Mouse (Mus musculus) heart, adult 18-20 months (tissue): ENCODE results near the gene Slpi. TPM values are rescaled to one million over a fixed set of nuclear protein-coding genes. Genes with fewer than 3 reads are reported as not detected.
A peak's percentile ranks its signal among the peaks of the same experiment; 100 is the strongest.

Experiments used
- DNase-seq, 2 experiments: peaks; one replicate each; pipeline ENCODE4 v3.0.0; 2021 to 2022; ENCODE audit warnings: mixed read lengths in 1 of 2
- total RNA-seq, 2 experiments: library from RNA; stranded (reverse); gene quantifications; 2 replicates each; pipeline ENCODE4 v1.2.3; 2021

The Slpi gene
- total RNA-seq, 2 experiments from 2014 or later = 12.2 to 21.3 TPM

DNA sequence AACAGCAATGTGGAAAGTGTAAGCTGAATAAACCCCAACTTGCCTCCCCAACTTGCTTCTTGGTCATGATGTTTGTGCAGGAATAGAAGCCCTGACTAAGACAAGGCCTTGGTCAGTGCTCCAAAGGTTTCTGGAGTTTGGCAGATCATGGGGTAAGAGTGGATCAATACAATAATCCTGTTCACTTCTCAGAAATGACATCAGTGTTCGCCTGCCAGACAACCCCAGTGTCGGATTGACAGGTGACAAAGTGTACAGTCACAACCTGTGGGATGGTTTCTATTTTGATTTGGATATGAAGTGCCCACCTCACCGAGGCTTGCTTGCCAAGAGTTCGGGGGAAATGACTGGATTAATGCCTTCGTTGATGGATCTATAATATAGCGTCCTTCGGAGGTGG lies 32.4 kb upstream of the Slpi start:
- no peak for DNase-seq

DNA sequence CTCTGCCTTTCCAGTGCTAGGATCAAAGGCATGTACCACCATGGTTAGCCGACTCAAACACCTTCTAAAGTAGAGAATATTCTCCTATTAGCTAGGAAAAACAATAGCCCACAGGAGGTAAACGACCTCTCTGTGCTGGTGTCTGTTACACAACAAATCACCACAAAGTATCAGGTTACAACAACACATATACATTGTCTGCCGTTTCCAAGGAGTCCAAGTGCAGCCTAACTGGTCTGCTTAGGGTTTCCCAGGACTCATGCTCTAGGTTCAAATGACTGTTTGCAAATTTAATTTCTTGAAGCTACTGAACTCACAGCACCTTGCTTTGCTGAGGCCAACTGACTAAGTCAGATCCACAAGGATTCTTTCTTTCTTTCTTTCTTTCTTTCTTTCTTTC lies 30.6 kb upstream of the Slpi start:
- no peak for DNase-seq

DNA sequence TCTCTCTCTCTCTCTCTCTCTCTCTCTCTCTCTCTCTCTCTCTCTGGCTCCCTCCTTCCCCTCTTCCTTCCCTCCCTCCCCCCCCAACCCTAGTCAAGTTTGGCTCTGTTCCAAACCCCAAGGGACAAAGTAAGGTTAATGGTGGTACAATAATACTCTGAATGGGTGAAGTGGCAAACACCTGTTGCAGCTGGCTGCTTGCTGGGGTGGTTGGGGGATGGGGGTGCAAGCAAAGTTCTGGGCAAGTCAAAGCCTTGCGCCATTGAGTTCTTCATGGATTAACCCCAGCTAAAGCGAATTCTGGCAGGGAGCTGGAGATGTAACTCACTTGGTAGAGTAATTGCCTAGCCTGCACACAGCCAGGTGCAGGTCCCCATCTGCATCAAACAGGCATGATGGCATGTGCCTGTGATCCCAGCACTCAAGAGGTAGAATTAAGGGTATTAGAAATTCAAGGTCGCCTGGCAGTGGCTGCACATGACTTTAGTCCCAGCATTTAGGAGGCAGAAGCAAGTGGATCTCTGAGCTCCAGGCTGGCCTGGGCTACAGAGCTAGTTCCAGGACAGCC lies 29.5 kb upstream of the Slpi start:
- no peak for DNase-seq

DNA sequence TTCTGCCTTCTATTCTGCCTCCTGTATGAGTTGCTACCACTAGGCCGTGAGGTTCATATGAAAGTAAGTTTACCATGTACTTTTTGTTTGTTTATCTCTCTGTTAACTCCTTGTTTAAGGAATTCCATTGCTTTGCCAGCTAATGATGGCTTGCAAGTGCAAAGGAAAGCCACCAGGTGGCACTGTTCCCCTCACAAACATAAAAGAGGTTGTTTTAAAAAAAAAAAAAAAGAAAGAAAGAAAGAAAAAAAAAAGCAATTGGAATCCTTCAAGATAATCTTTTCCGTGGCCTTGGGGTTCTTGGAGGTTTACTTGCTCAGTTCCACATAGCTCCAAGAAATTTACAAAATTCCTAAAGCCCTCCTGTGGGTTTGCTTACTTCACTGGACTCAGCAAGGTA lies 28.3 kb upstream of the Slpi start:
- DNase-seq = peak in 1 of 2 experiments; percentile 65

DNA sequence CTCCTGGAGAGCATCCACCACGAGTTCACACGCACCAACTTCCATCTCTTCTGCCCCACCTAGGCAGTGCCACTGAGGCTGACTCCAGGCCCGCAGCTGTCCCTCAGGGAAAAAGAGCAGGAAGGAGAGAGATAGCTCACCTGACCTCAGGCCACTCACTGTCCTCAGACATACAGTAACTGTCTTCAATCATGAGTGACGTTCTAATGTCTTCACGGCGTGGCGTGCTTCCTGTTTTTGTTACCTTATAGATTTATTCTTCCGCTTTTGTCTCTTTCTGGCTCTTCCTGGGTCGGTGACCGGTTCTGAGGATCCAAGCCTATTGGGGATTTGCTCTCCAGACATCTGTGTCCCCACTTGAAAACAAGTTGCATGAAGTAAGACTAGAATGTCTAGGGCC lies 25.7 kb upstream of the Slpi start:
- DNase-seq = no peak

DNA sequence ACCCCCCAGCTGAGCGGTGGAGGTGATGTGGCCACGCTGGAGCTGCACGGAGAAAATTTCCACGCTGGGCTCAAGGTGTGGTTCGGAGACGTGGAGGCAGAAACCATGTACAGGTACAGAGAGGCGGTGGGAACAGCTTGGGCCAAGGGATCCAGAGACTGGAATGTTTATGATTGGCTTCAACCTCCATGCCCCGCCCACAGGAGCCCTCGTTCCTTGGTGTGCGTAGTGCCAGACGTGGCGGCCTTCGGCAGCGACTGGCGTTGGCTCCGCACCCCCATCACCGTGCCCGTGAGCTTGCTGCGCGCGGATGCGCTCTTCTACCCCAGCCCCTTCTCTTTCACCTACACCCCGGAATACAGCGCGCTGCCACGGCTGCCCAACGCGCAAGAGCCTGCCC lies 25.3 kb upstream of the Slpi start:
- no peak for DNase-seq

DNA sequence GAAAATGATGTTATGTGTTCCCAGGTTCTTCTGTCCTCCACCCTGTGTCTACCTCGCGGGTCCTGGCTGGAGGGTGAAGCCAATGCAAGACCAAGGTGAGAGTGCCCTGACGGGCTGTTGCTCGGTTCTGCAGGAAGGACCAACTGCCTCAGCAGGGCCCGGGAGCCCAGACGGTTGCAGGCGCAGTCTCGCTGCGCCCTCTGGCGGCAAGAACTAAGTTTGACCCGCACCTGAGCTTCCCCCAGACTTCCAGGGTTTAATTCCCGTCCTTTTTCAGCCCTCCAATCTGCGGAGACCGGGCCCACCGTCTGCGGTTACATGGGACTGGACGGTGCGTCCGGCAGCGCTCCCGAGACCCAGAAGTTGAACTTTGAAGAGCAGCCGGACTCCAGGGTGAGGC lies 18.8 kb upstream of the Slpi start:
- peak; percentile 63 to 75 for DNase-seq

DNA sequence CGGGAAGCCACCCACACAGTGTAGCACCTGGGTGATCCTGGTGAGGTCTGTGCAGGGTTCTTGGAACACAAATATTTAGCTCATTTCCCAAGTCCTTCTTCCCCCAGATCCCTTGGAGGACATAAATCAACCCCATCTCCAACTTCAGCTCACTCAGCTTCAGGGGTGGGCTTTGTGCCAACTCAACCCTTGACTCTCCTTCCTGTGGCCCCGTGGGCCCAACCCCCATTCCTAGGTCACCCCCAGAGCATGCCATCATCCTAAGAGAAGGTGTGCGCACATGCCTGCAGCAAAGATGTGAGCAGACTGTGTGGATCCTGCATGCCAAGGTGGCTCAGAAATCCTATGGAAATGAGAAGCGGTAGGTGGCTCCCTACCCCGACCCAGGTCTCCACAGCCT lies 16.6 kb upstream of the Slpi start:
- no peak for DNase-seq

DNA sequence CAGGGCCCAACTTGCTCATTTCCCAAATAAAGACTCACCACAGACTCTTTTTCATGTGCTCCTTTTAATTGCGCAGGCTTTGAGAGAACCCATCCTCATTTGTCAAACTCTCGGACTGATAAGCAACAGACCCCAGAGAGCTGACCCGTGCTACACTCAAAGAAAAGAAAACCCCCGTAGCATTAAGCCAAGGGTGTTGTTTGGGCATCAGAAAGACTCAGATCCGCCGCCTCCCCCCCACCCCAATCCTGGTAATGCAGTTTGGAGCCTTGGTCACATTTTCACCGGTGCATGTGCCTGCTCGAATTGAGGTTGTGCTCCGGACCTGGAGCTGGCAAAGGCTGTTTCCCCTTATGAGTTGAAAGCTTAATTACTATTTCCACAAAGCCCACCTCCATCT lies 16.2 kb upstream of the Slpi start, which contains the start of gene Matn4:
Matn4 (minus strand) TSS at position 101 of the 400 bp plus-strand sequence.
- no peak for DNase-seq

DNA sequence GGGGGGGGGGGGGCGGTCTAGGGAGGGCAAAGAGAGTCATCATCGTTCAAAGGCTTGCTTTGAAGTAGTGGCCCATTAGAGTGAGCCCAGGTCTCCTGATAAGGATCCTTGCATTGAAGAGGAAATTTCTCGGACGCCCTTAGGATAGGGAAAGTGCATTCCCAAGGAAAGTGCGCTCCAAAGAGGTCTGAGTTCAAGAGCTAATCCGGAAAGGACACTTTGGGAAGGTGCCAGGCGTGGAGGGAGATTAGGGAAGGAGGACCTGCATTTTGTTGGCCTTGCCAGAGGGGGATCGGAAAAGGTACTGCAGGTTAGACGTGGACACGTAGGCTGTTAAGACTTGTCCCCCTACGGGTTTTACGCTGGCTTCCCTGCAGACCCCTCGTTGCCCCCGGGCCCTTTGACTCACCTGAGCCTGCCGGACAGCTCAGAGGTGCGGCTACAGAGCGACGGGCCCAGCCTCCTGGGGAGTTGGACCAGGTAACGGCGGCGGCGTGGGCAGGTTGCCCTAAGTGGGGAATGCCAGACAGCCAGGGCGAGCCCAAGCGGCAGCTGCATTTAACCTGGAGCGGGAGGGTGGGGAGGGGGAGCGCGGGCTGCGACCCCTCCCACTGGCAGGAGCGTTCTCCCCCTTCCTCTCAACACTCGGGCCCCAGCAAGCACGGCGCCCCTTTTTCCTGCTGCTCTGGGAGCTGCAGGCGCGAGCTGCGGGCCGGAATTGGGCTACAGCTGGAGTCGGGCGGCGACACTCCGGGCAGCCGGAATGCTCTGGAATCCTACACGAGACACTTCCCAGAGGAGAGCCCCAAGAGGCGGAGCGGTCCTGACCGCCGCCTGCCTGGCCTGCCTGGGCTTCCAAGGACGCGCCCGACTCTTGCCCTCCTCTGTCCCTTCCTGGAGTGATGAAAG lies 15.4 kb upstream of the Slpi start:
- DNase-seq = peak; percentile 70 to 72

DNA sequence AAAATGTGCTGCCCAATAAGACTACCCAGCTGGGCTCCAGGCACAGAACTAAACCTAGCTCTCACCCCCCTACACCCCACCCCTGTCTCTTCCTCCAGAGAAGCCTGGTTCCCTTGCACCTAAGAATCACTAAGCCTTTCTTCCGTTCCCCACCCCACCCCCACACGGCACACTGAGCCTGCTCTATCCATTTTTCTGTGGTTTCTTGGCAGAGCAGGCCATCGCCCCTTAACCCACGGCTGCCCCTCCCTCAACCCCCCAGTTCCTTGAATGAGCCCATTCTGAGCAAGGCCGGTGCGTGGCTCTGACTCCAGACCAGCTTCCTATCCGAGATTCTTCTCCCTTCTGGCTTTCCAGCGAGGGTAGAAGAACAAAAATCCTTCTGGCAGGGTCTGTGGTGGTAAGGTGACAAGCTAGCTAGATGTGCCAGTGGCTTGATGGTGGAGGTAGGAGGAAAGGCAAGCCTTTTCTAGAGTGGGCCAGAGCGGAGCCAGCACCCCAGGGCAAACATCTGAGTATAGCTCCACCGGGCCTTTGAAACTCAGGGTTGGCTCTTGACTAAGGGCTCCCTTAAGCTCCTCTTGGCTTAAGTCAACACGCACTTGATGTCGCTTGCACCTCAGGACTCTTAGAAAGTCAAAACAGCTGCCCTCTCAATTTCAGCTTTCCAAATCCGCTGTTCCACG lies 14.6 kb upstream of the Slpi start:
- no peak for DNase-seq

DNA sequence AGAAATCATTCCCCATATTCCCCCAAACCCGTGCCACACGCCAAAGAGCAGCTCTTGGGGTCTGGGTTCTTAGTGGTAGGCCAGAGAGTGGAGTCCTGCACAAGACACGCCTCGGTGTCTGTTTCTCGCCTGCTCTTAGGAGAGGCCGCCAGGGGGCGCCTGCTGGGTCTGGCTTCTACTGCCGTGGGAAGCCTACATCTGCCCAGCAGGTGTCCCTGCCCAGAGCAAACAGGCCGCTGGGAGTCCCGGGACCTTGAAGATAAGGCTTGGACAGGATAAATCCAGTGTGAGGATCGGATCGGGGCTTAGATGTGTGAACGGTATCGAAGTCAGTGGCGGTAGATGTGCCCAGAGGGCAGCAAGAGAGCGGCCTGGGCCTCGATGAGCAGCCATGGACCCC lies 14.0 kb upstream of the Slpi start, which contains the start of gene Rbpjl:
Rbpjl (plus strand) TSS at position 236 of the 400 bp plus-strand sequence.
- peak; percentile 62 to 78 for DNase-seq

DNA sequence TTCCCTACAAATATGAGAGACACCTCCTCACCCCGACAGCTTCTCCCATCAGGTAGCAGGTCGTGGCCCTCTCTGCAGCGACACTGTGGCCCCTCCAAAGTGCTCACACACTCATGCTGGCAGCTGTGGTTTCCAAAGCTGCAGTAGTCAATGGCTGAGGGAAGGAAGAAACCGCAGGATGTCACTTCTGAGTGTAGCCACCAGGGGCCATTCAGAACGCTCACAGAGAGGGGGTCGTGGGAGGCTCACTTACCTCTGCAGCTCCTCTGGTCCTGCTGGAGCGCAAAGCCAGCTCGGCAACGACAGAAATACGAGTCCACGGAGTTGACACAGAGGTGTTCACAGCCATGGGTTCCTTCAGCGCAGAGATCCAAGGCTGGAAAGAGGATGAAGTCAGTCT lies 8.0 kb upstream of the Slpi start:
- DNase-seq = no peak

DNA sequence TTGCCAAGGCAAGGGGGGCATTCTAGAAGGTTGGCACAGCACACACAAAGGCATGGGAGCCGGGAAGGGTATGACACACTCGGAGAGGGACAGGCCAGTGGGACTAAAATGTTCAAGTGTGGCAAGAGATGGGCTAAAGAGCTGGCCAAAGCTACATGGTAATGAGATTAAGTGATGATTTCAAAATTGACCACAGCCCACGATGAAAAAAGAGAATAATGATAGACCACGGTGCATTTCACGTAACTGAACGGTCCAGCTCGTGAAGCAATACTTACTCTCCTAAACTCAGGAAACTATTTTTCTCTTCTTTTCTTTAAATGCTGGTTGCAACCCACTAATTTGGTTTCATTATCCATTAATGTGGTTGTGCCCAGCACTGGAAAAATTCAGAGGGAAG lies 7.2 kb upstream of the Slpi start:
- no peak for DNase-seq

DNA sequence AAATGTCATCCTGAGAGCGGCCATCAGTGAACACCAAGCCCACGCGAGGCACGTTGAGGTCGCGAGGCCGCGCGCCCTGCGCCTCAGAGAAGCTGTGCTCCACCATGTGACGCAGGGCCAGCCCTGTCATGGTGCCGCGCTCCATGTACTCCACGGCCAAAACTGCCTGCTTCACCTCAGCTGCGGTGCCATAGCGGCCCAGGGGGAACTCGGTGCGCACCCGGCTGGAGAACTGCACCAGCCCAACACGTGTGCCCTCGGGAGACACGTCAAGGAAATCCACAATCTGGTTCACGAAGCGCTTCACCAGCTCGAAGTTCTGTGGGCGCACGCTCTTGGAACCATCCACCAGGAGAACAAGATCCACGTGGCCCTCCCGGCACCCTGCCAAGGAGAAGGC lies 4.2 kb upstream of the Slpi start:
- DNase-seq = no peak

DNA sequence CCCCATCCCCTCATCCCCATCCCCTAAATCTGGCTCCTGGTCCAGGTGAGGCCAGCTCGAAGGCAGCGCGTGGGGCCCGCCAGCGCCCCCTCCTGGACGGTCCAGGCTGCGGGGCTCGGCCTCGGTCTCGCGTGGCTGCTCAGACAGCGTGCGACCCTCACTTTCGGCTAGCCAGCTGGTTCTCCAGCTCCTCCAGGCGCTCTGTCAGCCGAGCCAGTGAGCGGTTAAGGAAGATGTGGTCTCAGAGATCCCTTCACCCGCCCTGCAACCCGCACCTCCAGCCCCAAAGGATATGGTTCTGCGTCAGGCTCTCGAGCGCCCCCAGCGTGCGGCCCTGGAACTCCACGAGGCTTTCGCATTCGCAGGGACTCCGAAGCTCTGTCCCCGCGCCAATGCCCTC lies 604 bp upstream of the Slpi start:
- peak; percentile 68 to 88 for DNase-seq

DNA sequence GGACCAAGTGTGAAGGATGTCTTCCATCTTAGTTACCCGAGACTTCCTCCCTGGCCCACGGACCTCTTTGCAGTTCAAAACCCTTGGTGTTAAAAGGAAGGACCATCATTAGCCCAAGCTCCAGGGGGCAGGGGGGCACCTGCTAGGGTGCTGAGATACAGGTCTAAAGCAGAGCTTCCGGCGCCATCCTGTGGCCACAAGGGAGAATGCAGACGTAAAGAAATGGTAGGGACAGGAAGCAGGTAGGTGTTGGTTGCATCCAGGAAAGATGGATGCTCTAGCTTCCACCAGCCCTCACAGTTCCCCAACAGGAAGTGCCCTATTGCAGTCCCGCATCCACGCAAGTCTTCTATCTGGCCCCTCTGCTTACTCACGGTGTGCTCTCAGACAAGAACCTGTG lies 1.9 kb downstream of the Slpi start:
- DNase-seq = no peak

DNA sequence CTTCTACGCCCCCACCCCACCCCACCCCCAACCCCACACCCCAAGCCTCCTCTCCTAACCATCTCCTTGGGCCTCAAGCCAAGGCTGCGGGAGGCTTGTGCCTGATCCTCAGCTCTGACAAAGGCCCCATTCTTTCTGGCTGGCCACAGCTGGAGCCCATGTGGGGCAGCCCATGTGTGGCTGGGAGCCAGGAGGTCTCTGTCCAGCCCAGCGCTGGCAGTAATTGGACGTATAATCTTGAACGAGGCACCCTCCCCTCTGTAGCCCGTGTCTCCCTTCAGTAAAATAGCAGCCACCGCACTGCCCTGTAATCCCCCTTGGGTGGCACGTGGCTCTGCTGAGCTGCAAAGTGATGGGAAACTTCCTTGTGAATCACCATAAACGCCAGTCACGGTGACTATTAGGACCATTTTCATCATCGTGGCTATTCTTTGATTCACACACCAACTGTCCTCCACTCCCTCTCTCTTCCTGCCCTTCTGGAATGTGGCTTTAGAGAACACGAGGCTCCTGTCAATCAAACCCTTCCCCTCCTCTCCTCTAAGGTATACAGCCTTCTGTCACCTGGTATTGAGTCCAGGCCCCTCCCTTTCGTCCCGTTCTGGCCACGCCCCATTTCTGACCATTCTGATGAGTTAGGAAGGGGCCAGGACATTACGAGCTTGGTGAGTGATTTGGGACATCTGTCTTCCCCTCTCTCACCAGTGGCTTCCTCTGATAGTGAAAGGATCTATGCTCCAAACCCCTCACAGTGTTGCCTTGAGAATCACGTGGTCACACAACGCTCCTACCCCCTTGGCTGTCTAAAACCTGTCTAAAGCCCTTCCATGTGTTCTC lies 2.8 kb downstream of the Slpi start:
- DNase-seq = no peak

DNA sequence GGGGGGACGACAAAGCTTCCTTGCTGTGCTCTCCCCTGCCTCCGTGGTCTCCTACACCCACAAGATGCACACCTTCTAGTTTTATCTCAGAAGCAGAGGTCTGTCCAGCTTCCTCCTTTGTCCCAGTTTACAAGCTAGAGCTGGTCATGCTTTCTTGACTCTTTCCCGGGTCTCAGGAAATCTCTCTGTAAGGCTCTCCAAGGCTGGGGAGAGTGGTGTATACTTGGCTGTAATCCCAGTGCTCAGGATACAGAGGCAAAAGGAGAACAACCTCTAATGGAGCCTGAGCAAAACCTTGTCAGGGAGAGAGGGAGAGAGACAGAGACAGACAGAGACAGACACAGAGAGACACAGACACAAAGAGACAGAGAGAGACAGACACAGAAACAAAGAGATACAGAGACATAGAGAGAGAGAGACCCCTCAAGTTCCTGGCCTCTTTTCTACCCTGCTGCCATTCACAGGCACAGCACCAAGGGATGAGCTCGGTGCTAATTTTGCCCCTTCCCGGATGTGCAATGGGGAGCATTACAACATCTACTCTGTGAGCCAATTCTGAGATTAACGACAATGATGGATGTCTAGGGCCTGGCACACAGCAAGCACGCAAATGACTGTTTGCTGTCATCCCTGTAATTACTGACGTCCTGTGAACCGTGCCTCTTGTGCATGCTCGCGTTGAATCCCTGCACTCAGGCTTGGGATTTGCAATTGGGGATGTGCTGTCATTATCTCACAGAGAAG lies 5.1 kb downstream of the Slpi start:
- DNase-seq = no peak

DNA sequence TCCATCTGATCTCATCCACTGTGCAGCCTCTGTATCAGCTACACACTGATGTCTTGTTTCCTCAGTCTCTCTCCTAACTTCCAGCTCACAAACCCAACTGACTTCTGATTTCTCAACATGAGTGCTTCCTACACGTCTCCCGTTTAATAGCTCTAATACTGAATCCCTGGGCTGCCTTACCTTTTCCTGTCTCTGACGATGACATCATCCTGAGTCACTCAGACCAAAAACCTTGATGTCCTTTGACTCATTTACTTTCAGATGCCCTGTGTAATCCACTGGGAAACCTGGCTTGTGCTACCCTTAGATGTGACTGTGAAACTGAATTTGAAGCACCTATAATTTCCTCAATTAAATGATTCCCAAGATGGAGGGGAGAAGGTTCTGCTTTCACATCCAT lies 5.9 kb downstream of the Slpi start:
- DNase-seq = no peak

DNA sequence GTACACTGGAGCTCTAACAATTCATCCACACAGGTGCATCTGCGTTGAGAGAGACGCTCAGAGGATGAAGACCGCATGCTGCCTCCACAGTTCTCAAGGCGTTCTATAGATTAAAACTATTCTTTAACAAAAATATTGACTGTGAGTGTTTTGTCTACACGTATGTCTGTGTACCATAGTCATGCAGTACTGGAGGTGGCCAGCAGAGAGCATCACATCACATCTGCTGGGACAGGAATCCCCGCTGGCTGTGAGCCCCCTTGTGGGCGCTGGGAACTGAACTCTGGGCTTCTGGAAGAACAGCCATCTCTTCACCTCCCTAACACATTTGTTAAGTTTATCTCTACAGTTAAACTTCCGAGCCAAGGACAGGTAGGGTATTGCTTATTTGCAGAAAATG lies 7.2 kb downstream of the Slpi start:
- DNase-seq = no peak
